16 mouse cellular contexts compared by ENCODE assay signal in genomic region chr11:43297584-43297983, GRCm38 (mm10).
"Had no signal": no experiment of that assay in that cellular context is flagged by ENCODE, and none has a peak within 500 bp of the region (broad histone marks: within the 10 kb centered on the region; RNA-seq: fewer than 3 reads in every experiment).

No protein-coding gene starts in this region.

- H3K27ac ChIP-seq: layer of hippocampus, adult 2 months; limb, embryonic 13.5 days; liver, embryonic 14.5 days; midbrain, embryonic 12.5 days; neural tube, embryonic 13.5 days; stomach, embryonic 15.5 days had no signal

- ATAC-seq: midbrain, embryonic 16.5 days had no signal

- DNase-seq: kidney, postnatal 10 days; kidney, postnatal 4 days; left cerebral cortex, postnatal 4 days; lung, adult 18-20 months; retina, postnatal 1 day; right cerebral cortex, postnatal 4 days; spleen, adult 18-20 months; thymus, adult 2 months; thymus, postnatal 25 days had no signal

- H3K27me3 ChIP-seq: limb, embryonic 13.5 days; midbrain, embryonic 12.5 days; neural tube, embryonic 13.5 days; stomach, embryonic 15.5 days had no signal

- H3K4me3 ChIP-seq: layer of hippocampus, adult 2 months; limb, embryonic 13.5 days; midbrain, embryonic 12.5 days; neural tube, embryonic 13.5 days; stomach, embryonic 15.5 days had no signal

- H3K36me3 ChIP-seq: limb, embryonic 13.5 days; midbrain, embryonic 12.5 days; neural tube, embryonic 13.5 days; stomach, embryonic 15.5 days had no signal
